Mouse (Mus musculus) lung, postnatal 25 days (tissue): Measurements from ENCODE around the gene 4632433K11Rik.
"Not testable (repeated sequence)": the region's sequence is repeated elsewhere in the genome, so short reads cannot be mapped to it uniquely, and the experiment has no call there.

Experiments used
- DNase-seq: peaks from one replicate; pipeline ENCODE4 v3.0.0; 2022; ENCODE audit warnings: low spot score

4632433K11Rik gene

GRCm38 (mm10) chr7:5056651-5057263, 22.8 kb downstream of the 4632433K11Rik start:
- DNase-seq: no peak

GRCm38 (mm10) chr7:5057381-5057780, 23.5 kb downstream of the 4632433K11Rik start:
- DNase-seq: no peak

GRCm38 (mm10) chr7:5057804-5058203, 23.9 kb downstream of the 4632433K11Rik start:
- no peak for DNase-seq

- no peak for DNase-seq
Measured at GRCm38 (mm10) chr7:5058631-5059030, 24.7 kb downstream of the 4632433K11Rik start.

DNA sequence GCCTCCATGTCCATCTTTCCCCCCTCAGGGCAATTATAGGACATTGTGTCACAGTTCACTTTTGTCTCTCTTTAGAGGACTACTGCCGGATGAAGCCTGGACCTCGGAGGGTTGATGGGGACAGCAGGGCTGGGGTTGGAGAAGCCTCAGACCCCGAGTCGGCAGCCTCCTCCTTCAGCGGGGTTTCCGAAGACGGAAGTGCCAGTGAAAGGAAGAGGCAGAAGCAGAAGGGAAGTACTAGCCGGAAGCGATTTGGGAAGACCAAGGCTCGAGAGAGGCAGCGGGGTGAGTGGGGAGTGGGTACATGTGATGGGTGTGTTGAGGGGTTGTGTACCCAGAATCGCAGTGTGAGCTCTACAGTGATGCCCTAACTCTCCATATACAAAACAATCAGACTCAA, 25.5 kb downstream of the 4632433K11Rik start:
- DNase-seq: no peak

DNA sequence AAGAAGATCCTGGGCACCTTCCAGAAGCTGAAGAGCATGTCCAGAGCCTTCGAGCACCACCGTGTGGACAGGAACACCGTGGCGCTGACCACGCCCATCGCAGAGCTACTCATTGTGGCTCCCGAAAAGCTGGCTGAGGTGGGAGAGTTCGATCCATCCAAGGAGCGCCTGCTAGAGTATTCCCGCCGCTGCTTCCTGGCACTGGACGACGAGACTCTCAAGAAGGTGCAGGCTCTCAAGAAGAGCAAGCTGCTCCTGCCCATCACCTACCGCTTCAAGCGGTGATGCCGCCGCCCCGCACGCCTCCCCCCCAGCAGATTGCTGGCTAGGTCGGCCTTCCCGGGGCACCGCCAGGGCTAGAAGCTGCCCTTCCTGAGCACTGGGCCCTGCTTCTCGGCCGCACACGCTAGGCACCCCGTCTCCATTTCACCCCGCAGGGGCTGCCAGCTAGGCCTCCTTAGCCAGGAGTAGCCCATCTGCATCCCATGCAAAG, 26.4 kb downstream of the 4632433K11Rik start:
- DNase-seq: peak; percentile 80

DNA sequence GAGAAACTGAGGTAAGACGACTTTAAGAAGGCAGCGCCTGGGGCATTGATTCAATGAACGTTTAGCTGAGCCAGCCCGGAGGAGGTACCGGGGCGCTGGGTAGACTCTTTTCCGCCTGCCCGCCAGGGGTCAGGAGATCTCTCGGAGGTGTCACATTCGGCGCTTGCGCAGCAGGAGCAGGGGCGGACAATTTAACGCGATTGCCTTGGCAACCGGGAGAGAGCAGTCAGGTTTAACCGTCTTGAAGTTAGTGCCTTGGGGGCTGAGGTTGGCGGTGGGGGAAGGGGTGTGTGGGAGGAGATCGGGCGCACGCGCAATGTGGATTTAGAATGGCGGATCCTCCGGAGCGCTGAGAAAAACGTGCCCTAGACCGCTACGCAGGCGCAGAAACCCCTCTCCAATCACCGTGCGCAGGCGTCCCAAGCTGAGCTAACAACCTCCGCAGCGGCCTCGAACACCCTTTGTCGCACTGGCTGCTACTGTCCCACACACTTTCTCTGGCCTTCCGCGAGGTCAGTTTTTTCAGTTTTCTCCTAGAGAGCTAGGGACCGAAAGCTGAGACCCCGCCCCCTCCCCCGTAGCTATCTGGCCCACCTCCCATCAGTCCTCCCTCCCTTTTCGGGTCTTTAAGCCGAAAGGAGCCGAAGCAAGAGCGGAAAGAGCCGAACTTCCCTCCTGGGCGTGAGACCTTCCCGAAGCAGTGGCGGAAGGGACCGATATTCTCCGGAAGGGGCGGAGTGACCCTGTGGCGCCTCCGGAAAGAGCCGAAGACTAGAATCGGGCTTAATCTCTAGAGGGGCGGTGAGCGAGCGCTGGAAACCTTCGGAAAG, 27.2 kb downstream of the 4632433K11Rik start:
- DNase-seq: peak; percentile 98

- peak; percentile 92 for DNase-seq
Measured at GRCm38 (mm10) chr7:5061774-5062359, 27.9 kb downstream of the 4632433K11Rik start, which contains the start of gene U2af2. Gene U2af2, plus strand, starts transcription at chr7:5062143.

DNA sequence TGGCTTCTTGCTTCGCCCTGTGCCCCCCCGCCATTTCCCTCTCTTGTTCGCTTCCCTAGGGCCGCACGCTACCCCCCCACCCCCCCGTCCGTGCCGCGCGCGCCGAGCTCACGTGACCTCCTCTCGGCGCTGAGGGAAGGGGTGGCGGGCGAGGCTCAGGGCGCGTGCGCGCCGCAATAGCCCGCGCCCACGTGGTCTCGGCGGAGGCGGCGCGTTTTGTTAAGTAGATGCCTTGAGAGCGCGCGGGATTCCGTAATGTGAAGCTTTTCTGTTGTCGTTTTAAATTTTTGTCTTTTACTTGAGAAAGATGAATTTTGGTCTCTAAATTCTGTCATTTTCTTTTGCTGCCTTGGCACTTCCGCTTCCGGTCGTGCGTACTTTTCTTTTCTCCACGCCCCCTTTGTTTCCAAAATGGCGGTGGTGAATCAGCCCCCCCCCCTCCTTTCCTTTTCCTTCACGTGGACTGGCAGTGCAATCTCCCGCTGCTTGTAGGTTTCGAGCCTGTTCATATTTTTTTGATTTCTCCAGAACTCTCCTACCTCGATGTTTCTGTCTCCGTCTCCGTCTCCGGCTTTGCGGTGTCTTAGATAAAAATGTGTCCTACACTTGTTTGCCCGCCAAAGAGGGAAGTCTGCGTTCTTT, 28.6 kb downstream of the 4632433K11Rik start:
- peak; percentile 65 for DNase-seq

GRCm38 (mm10) chr7:5064886-5065285, 31.0 kb downstream of the 4632433K11Rik start:
- DNase-seq: no peak

DNA sequence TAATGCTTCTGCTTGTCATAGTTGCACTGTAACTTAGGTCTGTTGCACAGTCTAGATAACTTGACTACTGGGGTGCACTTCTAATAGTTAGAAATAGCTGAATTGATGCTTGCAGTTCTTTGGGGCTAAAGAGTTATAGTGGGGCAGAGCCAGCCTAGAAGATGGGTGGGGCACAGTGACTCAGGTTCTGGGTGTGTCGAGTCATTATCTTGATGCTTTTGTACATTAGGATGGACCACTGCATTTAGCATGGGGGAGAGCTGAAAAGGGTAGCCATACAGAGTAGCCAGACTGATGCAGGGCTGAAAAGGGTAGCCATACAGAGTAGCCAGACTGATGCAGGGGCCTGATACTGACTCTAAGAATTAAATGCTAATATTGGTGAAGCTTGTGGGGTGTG, 39.7 kb downstream of the 4632433K11Rik start:
- no peak for DNase-seq

DNA sequence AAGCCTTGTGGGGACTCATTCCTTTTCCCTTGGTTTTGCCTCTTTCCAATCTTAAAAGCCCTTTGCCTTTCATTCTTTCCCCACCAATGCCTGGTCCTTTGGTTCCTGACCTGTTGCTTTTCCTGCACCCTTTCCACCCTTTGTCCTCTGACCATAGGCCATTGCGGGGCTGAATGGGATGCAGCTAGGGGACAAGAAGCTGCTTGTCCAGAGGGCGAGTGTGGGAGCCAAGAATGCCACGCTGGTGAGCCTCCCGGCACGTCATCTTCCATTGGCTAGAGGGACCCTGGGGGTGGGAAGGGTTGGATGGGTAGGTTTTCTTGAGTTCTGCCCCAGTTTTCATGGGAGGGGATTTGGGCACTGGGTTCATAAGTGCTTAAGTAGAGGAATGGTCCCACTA, 41.1 kb downstream of the 4632433K11Rik start:
- no peak for DNase-seq

DNA sequence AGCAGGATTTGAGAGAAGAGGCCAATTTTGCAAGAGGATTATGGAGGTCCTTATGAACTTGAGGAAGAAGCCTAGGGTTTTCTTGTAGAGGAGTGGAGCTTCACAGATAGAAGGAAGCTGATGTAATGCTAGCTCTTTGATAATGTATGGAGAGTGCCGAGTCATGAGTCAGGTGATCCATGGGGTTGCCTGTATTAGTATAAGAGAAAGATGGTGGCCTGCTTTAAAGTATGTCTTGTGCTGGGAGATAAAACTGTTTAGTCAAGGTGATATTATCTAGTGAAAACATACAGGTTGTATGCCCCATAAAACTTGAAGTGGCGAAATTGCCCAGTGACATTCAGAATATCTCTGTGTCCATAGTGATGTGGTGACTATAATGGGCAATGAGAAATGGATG, 43.0 kb downstream of the 4632433K11Rik start:
- DNase-seq: no peak

DNA sequence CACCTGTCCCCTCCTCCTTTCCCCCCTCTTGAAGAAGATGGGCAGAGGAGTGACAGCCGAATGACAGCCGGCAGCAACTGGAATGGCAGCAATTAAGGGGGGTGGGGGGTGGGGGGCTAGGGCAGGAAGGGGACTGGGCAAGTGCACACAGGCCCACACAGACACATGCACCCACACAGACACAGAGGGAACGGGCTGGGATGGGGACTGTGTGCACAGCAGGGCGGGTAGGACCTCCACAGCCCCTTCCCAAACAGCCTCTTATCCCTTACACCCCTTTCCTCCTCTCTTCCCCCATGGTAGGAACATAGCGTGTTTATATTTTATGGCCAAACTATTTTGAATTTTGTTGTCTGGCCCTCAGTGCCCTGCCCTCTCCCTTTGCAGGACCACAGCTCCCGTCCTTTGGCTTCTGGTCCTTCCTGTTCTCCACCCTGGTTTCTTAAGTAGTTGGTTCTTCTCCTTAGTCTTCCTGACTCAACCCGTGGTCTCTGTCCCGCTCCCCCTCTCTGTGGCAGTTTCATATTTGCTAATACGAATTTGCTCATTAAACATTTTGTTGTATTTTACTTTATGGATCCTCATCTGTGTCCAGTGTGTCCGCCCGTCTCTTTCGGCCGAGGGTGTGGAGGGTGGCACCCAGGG, 45.6 kb downstream of the 4632433K11Rik start:
- not testable (repeated sequence) for DNase-seq

GRCm38 (mm10) chr7:5080010-5080751, 46.3 kb downstream of the 4632433K11Rik start, which contains the start of gene Epn1:
Gene Epn1, plus strand, starts transcription at chr7:5080235.
- DNase-seq: peak; percentile 97

DNA sequence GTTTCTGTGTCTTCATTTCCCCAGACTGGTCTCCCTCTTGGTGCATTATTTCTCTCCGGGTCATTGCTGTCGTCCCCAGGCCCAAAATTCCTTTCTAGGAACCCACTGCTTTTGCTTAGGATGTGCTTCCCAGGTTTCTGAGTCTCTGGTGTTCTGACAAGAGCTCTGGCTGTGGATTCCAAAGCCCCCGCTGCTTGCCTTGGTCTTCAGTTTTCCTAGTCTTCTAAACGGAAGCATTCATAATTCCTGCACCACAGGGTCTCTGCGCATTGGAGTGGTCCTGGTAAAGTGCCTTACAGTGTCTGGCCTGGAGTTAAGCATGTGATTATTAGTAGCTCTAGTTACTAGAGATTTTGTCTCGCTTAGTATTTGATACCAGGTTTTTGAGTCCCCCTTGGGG, 46.9 kb downstream of the 4632433K11Rik start:
- no peak for DNase-seq

GRCm38 (mm10) chr7:5081241-5081640, 47.3 kb downstream of the 4632433K11Rik start:
- DNase-seq: no peak

DNA sequence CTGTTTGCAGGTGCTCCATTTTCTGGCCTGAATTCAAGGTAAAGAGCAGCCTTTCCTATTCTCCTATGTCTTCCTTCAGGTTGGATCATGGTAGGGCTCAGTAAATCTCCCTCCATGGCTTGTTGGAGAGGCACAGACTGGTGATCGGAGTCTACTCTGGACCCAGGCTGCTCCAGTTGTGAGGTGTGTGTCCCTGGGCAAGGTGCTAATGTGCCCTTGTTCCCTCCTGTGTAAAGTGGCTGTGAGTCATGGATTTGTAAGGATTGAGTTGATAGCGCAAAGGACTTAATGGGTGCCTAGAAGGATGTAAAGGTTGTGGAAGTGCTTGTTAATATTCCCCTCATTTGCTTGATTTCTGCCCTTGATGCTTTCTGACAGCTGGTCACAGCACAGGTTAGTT, 48.0 kb downstream of the 4632433K11Rik start:
- DNase-seq: no peak

DNA sequence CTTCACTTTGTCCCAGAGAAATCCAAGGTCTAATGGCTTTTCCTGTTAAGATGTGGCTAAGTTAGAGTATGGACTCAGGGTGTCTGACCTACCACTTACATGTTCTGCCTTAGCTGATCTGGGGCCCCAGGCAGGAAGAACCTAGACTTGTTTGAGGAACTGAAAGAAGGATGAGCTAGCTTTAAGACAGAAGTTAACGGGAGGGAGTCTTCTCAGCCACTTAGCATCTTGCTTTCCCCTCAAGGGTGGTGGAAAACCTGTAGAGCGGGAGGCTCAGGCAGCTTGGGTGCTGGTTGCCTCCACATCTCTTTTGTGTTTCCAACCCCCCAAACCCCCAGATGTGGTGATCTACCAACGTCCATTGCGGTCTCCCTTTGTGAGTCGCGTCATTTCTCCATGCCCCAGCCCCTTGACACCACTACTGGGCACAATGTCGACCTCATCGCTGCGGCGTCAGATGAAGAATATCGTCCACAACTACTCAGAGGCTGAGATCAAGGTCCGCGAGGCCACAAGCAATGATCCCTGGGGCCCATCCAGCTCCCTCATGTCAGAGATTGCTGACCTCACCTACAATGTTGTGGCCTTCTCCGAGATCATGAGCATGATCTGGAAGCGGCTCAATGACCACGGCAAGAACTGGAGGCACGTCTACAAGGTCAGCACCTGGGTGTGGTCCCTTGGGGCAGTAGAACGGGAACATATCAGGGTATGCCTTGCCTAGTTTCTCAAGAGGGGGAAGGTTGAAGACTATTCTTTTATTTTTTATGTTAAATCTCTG, 49.6 kb downstream of the 4632433K11Rik start:
- DNase-seq: peak; percentile 34
